Mouse (Mus musculus): ENCODE measurements around the gene Gins2. TPM values are rescaled to one million over a fixed set of nuclear protein-coding genes. Genes with fewer than 3 reads are reported as not detected.

The Gins2 gene
- polyA plus RNA-seq, 1 experiment from 2014 or later = 77.5 TPM

DNA sequence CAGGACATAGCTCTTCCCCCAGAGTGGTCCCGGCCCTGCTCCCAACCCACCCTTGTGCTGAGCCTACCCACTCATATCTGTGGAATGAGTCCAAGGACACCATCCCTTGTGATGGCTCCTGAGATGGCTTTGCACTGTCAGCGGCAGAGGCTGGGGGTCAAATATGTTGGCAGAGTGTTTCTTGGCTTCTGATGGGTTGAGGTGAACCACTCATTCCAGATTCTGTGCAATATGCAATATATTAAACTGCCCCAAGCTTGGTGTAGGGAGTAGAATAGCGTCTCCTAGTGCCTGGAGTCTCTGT, 37.5 kb downstream of the Gins2 start:
- peaks cover 92% of the 10 kb centered on the region for H3K4me1 ChIP-seq
- WGBS (ENCODE audit: insufficient replicate concordance) = 88% methylated on average over 3 of the region's 3 CpGs

DNA sequence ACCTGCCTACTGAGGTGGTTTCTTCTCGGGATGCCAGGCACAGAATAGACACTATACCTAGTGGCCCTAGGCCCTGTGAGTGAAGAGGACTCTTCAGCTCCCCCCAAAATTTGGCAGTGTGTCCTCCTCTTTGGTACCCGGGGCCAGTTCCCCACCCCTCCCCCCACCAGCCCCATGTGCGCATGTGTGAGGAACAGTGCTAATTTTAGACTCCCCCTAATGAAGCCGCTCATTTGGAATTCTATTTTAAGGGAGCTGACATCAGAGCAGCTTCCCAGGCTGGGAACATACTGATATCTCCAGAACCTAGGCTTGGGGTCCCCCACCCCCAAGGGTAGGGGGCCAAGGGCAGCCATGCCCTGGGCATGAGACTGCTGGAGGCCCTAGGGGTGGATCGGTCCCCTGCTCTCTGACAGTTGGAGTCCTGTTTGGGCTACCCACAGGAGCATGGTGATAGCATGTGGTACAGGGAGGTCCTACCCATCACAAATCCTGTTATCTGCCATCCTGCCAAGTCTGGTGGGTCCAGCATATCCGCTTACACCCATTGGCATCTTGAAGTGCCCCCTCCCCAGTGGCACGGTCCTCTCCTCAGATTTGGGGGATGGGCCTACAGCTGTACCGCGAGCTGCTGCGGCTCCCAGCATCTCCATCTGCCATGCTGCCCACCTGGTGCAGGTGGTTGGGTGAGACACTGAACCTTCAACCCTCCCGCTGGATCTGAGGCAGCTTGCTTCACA, 38.0 kb downstream of the Gins2 start:
- ATAC-seq = no peak
- H3K27me3 ChIP-seq (replicated peaks) = no peaks in the 10 kb centered on the region
- no peak overlapping the region for H3K4me3 ChIP-seq
- no peak overlapping the region for H3K9ac ChIP-seq
- H3K4me2 ChIP-seq = no peak overlapping the region
- 80% methylated on average over 11 of the region's 11 CpGs for WGBS (ENCODE audit: insufficient replicate concordance)
- H3K36me3 ChIP-seq = peaks cover 95% of the 10 kb centered on the region
- no peaks in the 10 kb centered on the region for H3K9me3 ChIP-seq (replicated peaks)
- peaks cover 92% of the 10 kb centered on the region for H3K4me1 ChIP-seq
- H3K27ac ChIP-seq = peak overlapping the region; percentile 10; the same call in 1 of the 2 replicates

More for the DNA sequence above, 37.5 kb downstream of the Gins2 start:
- H3K4me3 ChIP-seq = no peak overlapping the region
- peaks cover 97% of the 10 kb centered on the region for H3K36me3 ChIP-seq
- H3K4me2 ChIP-seq = no peak overlapping the region
- no peak overlapping the region for H3K27ac ChIP-seq
- ATAC-seq = no peak
- H3K9me3 ChIP-seq (replicated peaks) = no peaks in the 10 kb centered on the region
- H3K27me3 ChIP-seq (replicated peaks) = no peaks in the 10 kb centered on the region
- H3K9ac ChIP-seq = no peak overlapping the region

DNA sequence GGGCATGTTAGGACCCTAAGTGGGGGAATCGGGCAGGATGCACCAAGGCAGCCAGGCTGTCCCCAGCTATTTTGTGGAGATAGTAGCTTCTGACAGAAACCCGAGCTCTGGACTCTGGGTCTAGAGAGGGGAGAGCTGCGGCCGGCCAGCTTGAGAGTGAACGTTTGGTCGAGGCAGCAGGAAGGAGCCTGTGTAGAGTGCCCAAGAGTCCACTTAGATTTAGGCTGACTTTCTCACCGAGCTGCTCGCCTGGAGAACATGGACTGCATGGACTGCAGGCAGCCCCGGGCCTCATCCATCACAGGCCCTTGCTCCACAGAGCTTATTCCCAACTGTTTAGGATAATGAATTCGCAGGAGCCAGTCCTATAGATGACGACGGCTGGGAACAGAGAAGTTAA, 38.7 kb downstream of the Gins2 start:
- 69% methylated on average over 12 of the region's 12 CpGs for WGBS (ENCODE audit: insufficient replicate concordance)
- Histone ChIP-seq H3K4me3 (no peak overlapping the region), H3K27me3 (replicated peaks) (no peaks in the 10 kb centered on the region), H3K9ac (no peak overlapping the region), H3K36me3 (peaks cover 95% of the 10 kb centered on the region), H3K4me1 (peaks cover 92% of the 10 kb centered on the region), H3K4me2 (no peak overlapping the region), H3K9me3 (replicated peaks) (no peaks in the 10 kb centered on the region), H3K27ac (peak overlapping the region; percentile 10; the same call in 1 of the 2 replicates)
- ATAC-seq = no peak

- H3K9ac ChIP-seq = no peak overlapping the region
Measured at GRCm38 (mm10) chr8:120549922-120550321, 39.2 kb downstream of the Gins2 start.

GRCm38 (mm10) chr8:120549321-120549921, 39.7 kb downstream of the Gins2 start:
- peak overlapping the region; percentile 24; the same call in 1 of the 2 replicates for H3K27ac ChIP-seq
- no peaks in the 10 kb centered on the region for H3K27me3 ChIP-seq (replicated peaks)
- H3K9me3 ChIP-seq (replicated peaks) = no peaks in the 10 kb centered on the region
- no peak overlapping the region for H3K4me3 ChIP-seq
- ATAC-seq = no peak
- peaks cover 92% of the 10 kb centered on the region for H3K4me1 ChIP-seq
- no peak overlapping the region for H3K9ac ChIP-seq
- H3K4me2 ChIP-seq = peak overlapping the region; percentile 30
- WGBS (ENCODE audit: insufficient replicate concordance) = 62% methylated on average over 25 of the region's 25 CpGs
- H3K36me3 ChIP-seq = peaks cover 94% of the 10 kb centered on the region

More at GRCm38 (mm10) chr8:120549922-120550321, 39.2 kb downstream of the Gins2 start:
- no peak for ATAC-seq
- peaks cover 92% of the 10 kb centered on the region for H3K4me1 ChIP-seq
- 0 out of 2 replicates have a peak overlapping the region, but pooled peaks have one; percentile 10 for H3K27ac ChIP-seq
- no peak overlapping the region for H3K4me3 ChIP-seq
- H3K4me2 ChIP-seq = peak overlapping the region; percentile 30
- no peaks in the 10 kb centered on the region for H3K9me3 ChIP-seq (replicated peaks)
- WGBS (ENCODE audit: insufficient replicate concordance) = 65% methylated on average over 11 of the region's 11 CpGs
- peaks cover 95% of the 10 kb centered on the region for H3K36me3 ChIP-seq
- no peaks in the 10 kb centered on the region for H3K27me3 ChIP-seq (replicated peaks)

- 75% methylated on average over 16 of the region's 16 CpGs for WGBS (ENCODE audit: insufficient replicate concordance)
- no peak for ATAC-seq
- H3K27me3 ChIP-seq (replicated peaks) = no peaks in the 10 kb centered on the region
- H3K4me3 ChIP-seq = no peak overlapping the region
- H3K4me1 ChIP-seq = peaks cover 92% of the 10 kb centered on the region
- peaks cover 93% of the 10 kb centered on the region for H3K36me3 ChIP-seq
- no peak overlapping the region for H3K4me2 ChIP-seq
- 0 out of 2 replicates have a peak overlapping the region, but pooled peaks have one; percentile 17 for H3K9ac ChIP-seq
- no peak overlapping the region for H3K27ac ChIP-seq
- no peaks in the 10 kb centered on the region for H3K9me3 ChIP-seq (replicated peaks)
Measured at GRCm38 (mm10) chr8:120548313-120548761, 40.8 kb downstream of the Gins2 start.

- no peak for ATAC-seq
- Histone ChIP-seq H3K9ac (no peak overlapping the region), H3K36me3 (peaks cover 93% of the 10 kb centered on the region), H3K9me3 (replicated peaks) (no peaks in the 10 kb centered on the region), H3K27me3 (replicated peaks) (no peaks in the 10 kb centered on the region), H3K4me1 (peaks cover 97% of the 10 kb centered on the region), H3K4me2 (no peak overlapping the region), H3K4me3 (no peak overlapping the region), H3K27ac (peak overlapping the region; percentile 23; the same call in 1 of the 2 replicates)
- 72% methylated on average over 9 of the region's 9 CpGs for WGBS (ENCODE audit: insufficient replicate concordance)
Measured at GRCm38 (mm10) chr8:120547562-120547961, 41.5 kb downstream of the Gins2 start.

DNA sequence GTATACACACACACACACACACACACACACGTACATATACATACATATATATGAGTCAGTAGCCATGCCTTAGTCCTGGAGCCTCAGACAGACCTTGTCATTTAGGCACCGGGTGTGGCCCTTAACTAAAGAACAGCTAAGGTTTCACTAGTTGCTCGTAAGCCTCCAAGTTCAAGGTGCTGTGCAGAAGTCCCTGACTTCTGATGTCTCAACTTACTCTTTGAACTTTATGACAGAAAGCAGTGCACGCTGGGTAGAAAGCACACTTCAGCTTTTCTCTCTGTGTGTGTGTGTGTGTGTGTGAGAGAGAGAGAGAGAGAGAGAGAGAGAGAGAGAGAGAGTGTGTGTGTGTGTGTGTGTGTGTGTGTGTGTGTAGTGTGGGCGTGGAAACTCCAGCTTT, 44.9 kb downstream of the Gins2 start:
- Histone ChIP-seq H3K9me3 (replicated peaks) (no peaks in the 10 kb centered on the region), H3K27me3 (replicated peaks) (no peaks in the 10 kb centered on the region), H3K4me2 (no peak overlapping the region), H3K4me3 (no peak overlapping the region), H3K4me1 (peaks cover 100% of the 10 kb centered on the region), H3K36me3 (peaks cover 65% of the 10 kb centered on the region), H3K27ac (0 out of 2 replicates have a peak overlapping the region, but pooled peaks have one; percentile 56), H3K9ac (no peak overlapping the region)
- ATAC-seq = no peak
- WGBS (ENCODE audit: insufficient replicate concordance) = 71% methylated on average over 5 of the region's 5 CpGs

DNA sequence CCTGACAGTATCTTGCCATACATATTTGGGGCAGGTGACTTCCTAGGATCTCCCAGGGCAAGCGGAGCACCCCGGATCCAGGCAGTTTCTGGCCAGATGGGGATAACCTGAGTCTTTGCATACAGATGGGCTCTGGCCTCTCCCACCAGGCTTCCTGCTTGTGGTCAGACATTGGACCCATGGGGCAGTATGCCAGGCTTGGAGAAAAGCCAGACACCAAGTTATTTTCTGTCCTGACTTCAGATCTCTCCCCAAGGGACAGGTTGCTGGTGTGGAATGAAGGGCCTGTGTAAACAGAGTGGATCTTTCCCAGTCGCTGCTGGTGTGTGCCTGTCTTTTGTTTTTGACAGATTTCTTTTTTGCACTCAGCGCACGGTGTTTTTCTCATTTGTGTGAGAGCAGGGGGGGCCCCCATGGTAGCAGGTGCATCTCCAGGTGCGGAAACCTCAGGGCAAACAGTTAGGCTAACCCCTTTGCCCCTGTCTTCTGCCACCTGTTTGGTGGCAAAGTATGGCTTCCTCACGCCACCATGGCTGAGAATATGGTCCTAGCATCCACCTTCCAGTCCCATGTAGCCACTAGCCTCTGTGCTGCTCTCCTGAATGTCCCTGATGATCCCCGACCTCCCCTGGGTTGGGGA, 45.6 kb downstream of the Gins2 start:
- 81% methylated on average over 8 of the region's 8 CpGs for WGBS (ENCODE audit: insufficient replicate concordance)
- ATAC-seq = no peak
- Histone ChIP-seq H3K4me1 (peaks cover 100% of the 10 kb centered on the region), H3K9me3 (replicated peaks) (no peaks in the 10 kb centered on the region), H3K36me3 (peaks cover 58% of the 10 kb centered on the region), H3K27ac (peak overlapping the region; percentile 56), H3K4me2 (peak overlapping the region; percentile 34), H3K9ac (no peak overlapping the region), H3K27me3 (replicated peaks) (no peaks in the 10 kb centered on the region), H3K4me3 (no peak overlapping the region)

- H3K4me3 ChIP-seq = no peak overlapping the region
- 58% methylated on average over 13 of the region's 13 CpGs for WGBS (ENCODE audit: insufficient replicate concordance)
- peaks cover 53% of the 10 kb centered on the region for H3K36me3 ChIP-seq
- H3K27me3 ChIP-seq (replicated peaks) = no peaks in the 10 kb centered on the region
- peak overlapping the region; percentile 56 for H3K27ac ChIP-seq
- ATAC-seq = no peak
- H3K4me1 ChIP-seq = peaks cover 100% of the 10 kb centered on the region
- H3K9me3 ChIP-seq (replicated peaks) = no peaks in the 10 kb centered on the region
- 0 out of 2 replicates have a peak overlapping the region, but pooled peaks have one; percentile 14 for H3K9ac ChIP-seq
- peak overlapping the region; percentile 34 for H3K4me2 ChIP-seq
Measured at GRCm38 (mm10) chr8:120542995-120543394, 46.1 kb downstream of the Gins2 start.

GRCm38 (mm10) chr8:120539775-120540625, 49.1 kb downstream of the Gins2 start:
- peak overlapping the region; percentile 93 for H3K9ac ChIP-seq

More at GRCm38 (mm10) chr8:120539775-120540625, 49.1 kb downstream of the Gins2 start:
- Histone ChIP-seq H3K4me2 (peak overlapping the region; percentile 100), H3K4me3 (peak overlapping the region; percentile 88), H3K36me3 (peaks cover 26% of the 10 kb centered on the region), H3K27ac (peak overlapping the region; percentile 94), H3K9me3 (replicated peaks) (no peaks in the 10 kb centered on the region), H3K4me1 (peaks cover 92% of the 10 kb centered on the region), H3K27me3 (replicated peaks) (no peaks in the 10 kb centered on the region)
- ATAC-seq = peak; percentile 73
- 11% methylated on average over 23 of the region's 23 CpGs for WGBS (ENCODE audit: insufficient replicate concordance)
